10 mouse cellular contexts compared by ENCODE assay signal in the genomic region with DNA sequence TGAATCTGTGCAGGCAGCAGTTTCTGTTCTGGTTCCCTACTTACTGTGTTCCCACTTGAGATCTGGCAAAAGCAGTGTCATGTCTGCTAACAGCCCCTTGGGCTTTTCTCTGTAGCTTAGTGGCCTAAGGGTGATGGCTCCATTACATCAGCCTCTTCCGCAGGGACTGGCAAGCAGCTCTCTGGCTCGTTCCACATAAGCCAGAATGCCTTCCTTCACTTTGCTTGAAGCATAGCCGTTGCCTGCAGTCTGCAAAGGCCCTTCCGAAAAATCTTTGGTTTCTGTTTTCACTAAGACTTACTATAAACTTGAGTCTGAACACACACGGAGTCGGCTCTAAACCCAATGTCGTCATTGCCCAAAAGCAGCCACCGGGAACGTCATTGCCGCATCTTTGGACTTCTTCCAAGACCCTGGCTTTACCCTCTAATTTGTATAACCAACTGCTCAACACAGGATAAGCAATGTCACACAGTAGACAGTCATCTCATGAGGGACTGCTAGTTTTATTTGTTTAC.
A peak's percentile ranks its signal among the peaks of the same experiment; 100 is the strongest.
DNase-seq lines count a peak whose midpoint lies in the region; ATAC-seq and TF ChIP-seq lines count a peak whose summit lies in the region.
"Had no signal": no experiment of that assay in that cellular context is flagged by ENCODE, and none has a peak within 500 bp of the region (broad histone marks: within the 10 kb centered on the region; RNA-seq: fewer than 3 reads in every experiment).

No protein-coding gene starts in this region.

- no peak for TF ChIP-seq CTCF in lung, adult 2 months (IDR thresholded peaks at IDR 0.05; ENCODE audit: insufficient read depth, low read length)
- TF ChIP-seq CTCF in stomach, postnatal 0 days (IDR thresholded peaks at IDR 0.05; ENCODE audit: low read depth): no peak

- no peaks in the 10 kb centered on the region for H3K27me3 ChIP-seq in forebrain, embryonic 16.5 days (replicated peaks; ENCODE audit: control insufficient read depth, insufficient read depth, low read length)
- no peaks in the 10 kb centered on the region for H3K27me3 ChIP-seq in forebrain, embryonic 12.5 days
- H3K27me3 ChIP-seq in limb, embryonic 14.5 days (ENCODE audit: control insufficient read depth, insufficient read depth, low read length): no peaks in the 10 kb centered on the region
- no peaks in the 10 kb centered on the region for H3K27me3 ChIP-seq in stomach, postnatal 0 days (ENCODE audit: control insufficient read depth, insufficient read depth, low read length)

- H3K4me2 ChIP-seq in forebrain, embryonic 16.5 days (ENCODE audit: low read length): no peak overlapping the region
- no peak overlapping the region for H3K4me2 ChIP-seq in forebrain, embryonic 12.5 days
- peak overlapping the region; percentile 13; the same call in 1 of the 2 replicates for H3K4me2 ChIP-seq in limb, embryonic 14.5 days (replicated peaks; ENCODE audit: low read depth, low read length, severe bottlenecking)
- peak overlapping the region; percentile 47 for H3K4me2 ChIP-seq in stomach, postnatal 0 days (replicated peaks; ENCODE audit: low read depth)

- no peak overlapping the region for H3K4me3 ChIP-seq in forebrain, embryonic 16.5 days (replicated peaks; ENCODE audit: low read length)
- no peak overlapping the region for H3K4me3 ChIP-seq in forebrain, embryonic 12.5 days (replicated peaks)
- peak overlapping the region; percentile 9 for H3K4me3 ChIP-seq in lung, adult 2 months (replicated peaks; ENCODE audit: extremely low read depth, low read depth, low read length)
- no peak overlapping the region for H3K4me3 ChIP-seq in limb, embryonic 14.5 days (replicated peaks; ENCODE audit: low read length)
- peak overlapping the region; percentile 24 for H3K4me3 ChIP-seq in stomach, postnatal 0 days (ENCODE audit: low read depth, low read length)

- 49% methylated on average over 10 of the region's 10 CpGs for whole genome bisulfite sequencing in forebrain, embryonic 16.5 days
- 83% methylated on average over 10 of the region's 10 CpGs for WGBS in forebrain, embryonic 12.5 days
- WGBS in lung, adult 2 months: 53% methylated on average over 10 of the region's 10 CpGs
- 51% methylated on average over 10 of the region's 10 CpGs for WGBS in limb, embryonic 14.5 days
- 43% methylated on average over 10 of the region's 10 CpGs for WGBS in stomach, postnatal 0 days

- TF ChIP-seq EP300 in stomach, postnatal 0 days (optimal IDR thresholded peaks at IDR 0.05): no peak

- H3K9me3 ChIP-seq in forebrain, embryonic 16.5 days (ENCODE audit: control insufficient read depth, low read length): no peaks in the 10 kb centered on the region
- H3K9me3 ChIP-seq in forebrain, embryonic 12.5 days: no peaks in the 10 kb centered on the region
- no peaks in the 10 kb centered on the region for H3K9me3 ChIP-seq in limb, embryonic 14.5 days (ENCODE audit: control insufficient read depth, low read length)
- no peaks in the 10 kb centered on the region for H3K9me3 ChIP-seq in stomach, postnatal 0 days (ENCODE audit: control insufficient read depth, low read length)

- no peaks in the 10 kb centered on the region for H3K36me3 ChIP-seq in forebrain, embryonic 16.5 days (ENCODE audit: control insufficient read depth, insufficient read depth)
- no peaks in the 10 kb centered on the region for H3K36me3 ChIP-seq in forebrain, embryonic 12.5 days (replicated peaks)
- no peaks in the 10 kb centered on the region for H3K36me3 ChIP-seq in limb, embryonic 14.5 days (ENCODE audit: control insufficient read depth, insufficient read depth, low read length)
- no peaks in the 10 kb centered on the region for H3K36me3 ChIP-seq in stomach, postnatal 0 days (ENCODE audit: control insufficient read depth, insufficient read depth, low read length)

- ATAC-seq in forebrain, embryonic 16.5 days: peak; percentile 55
- no peak for ATAC-seq in forebrain, embryonic 12.5 days (ENCODE audit: low FRiP score)
- ATAC-seq in limb, embryonic 14.5 days (ENCODE audit: low FRiP score, low read depth): peak; percentile 30; the same call in 1 of the 2 replicates
- peak; percentile 21; the same call in 1 of the 2 replicates for ATAC-seq in stomach, postnatal 0 days (ENCODE audit: low FRiP score, low TSS enrichment)

- no peak for TF ChIP-seq POLR2A in lung, adult 2 months (IDR thresholded peaks at IDR 0.05; ENCODE audit: borderline replicate concordance, extremely low read depth, low read depth, low read length)
- TF ChIP-seq POLR2A in limb, embryonic 14.5 days (IDR thresholded peaks at IDR 0.05; ENCODE audit: borderline replicate concordance, extremely low read depth, insufficient read depth, insufficient read length): no peak

- H3K27ac ChIP-seq in forebrain, embryonic 16.5 days (ENCODE audit: low read length): no peak overlapping the region
- H3K27ac ChIP-seq in forebrain, embryonic 12.5 days: no peak overlapping the region
- no peak overlapping the region for H3K27ac ChIP-seq in limb, embryonic 14.5 days (replicated peaks; ENCODE audit: low read depth, low read length)
- H3K27ac ChIP-seq in stomach, postnatal 0 days (replicated peaks): peak overlapping the region; percentile 76

- H3K9ac ChIP-seq in forebrain, embryonic 16.5 days (replicated peaks; ENCODE audit: low read depth, low read length): no peak overlapping the region
- no peak overlapping the region for H3K9ac ChIP-seq in forebrain, embryonic 12.5 days
- no peak overlapping the region for H3K9ac ChIP-seq in limb, embryonic 14.5 days (ENCODE audit: low read depth, low read length, severe bottlenecking)
- H3K9ac ChIP-seq in stomach, postnatal 0 days (ENCODE audit: low read length): peak overlapping the region; percentile 45

- H3K4me1 ChIP-seq in forebrain, embryonic 16.5 days (replicated peaks; ENCODE audit: control insufficient read depth, insufficient read depth, low read length): peaks cover 3% of the 10 kb centered on the region
- 0 out of 2 replicates have a peak, but pooled peaks cover 3% of the 10 kb centered on the region for H3K4me1 ChIP-seq in forebrain, embryonic 12.5 days
- no peaks in the 10 kb centered on the region for H3K4me1 ChIP-seq in lung, adult 2 months (ENCODE audit: control insufficient read depth, insufficient read depth, low read length)
- no peaks in the 10 kb centered on the region for H3K4me1 ChIP-seq in limb, embryonic 14.5 days (ENCODE audit: control insufficient read depth, insufficient read depth, low read length)
- H3K4me1 ChIP-seq in stomach, postnatal 0 days (replicated peaks; ENCODE audit: control insufficient read depth, insufficient read depth): no peaks in the 10 kb centered on the region

- DNase-seq in lung, adult 2 months: no peak
- no peak for DNase-seq in lung, adult 18-20 months
- peak; percentile 22 for DNase-seq in limb, embryonic 14.5 days (ENCODE audit: low spot score)
- DNase-seq in stomach, postnatal 0 days (ENCODE audit: low spot score): peak; percentile 19
- no peak for DNase-seq in spleen, postnatal 4 days (ENCODE audit: low spot score in 2 of 2)
- no peak for DNase-seq in Muller cell, postnatal 12 days (ENCODE audit: inconsistent ontology term)
- DNase-seq: kidney, adult 2 months; thymus, adult 18-20 months had no signal

Comparison
In these comparisons a context has a peak if more than half of its experiments do, and no peak if none do; other contexts are left out.
1. H3K4me2 ChIP-seq: peak in limb, embryonic 14.5 days (single experiment) and stomach, postnatal 0 days (single experiment); none in forebrain, embryonic 16.5 days (single experiment) and forebrain, embryonic 12.5 days (single experiment).
2. H3K4me3 ChIP-seq: peak in lung, adult 2 months (single experiment) and stomach, postnatal 0 days (single experiment); none in forebrain, embryonic 16.5 days (single experiment), forebrain, embryonic 12.5 days (single experiment) and limb, embryonic 14.5 days (single experiment).
3. DNase-seq: peak in limb, embryonic 14.5 days (single experiment) and stomach, postnatal 0 days (single experiment); none in lung, adult 2 months (single experiment), lung, adult 18-20 months (0 of 2), spleen, postnatal 4 days (0 of 2) and Muller cell, postnatal 12 days (single experiment).